Mouse (Mus musculus): ENCODE data around the gene Ubtd1. TPM values are rescaled to one million over a fixed set of nuclear protein-coding genes. Genes with fewer than 3 reads are reported as not detected.

Ubtd1 gene
- polyA plus RNA-seq, 1 experiment from 2014 or later = 14.5 TPM

GRCm38 (mm10) chr19:41989810-41990209 is 8.2 kb downstream of the Ubtd1 start:
- no peak overlapping the region for H3K4me3 ChIP-seq (ENCODE audit: low read length)
- H3K36me3 ChIP-seq (ENCODE audit: control insufficient read depth, insufficient read depth, low read length) = no peaks in the 10 kb centered on the region
- WGBS = 74% methylated on average over 6 of the region's 6 CpGs
- no peak overlapping the region for H3K4me2 ChIP-seq (ENCODE audit: low read depth, low read length)
- H3K27ac ChIP-seq (ENCODE audit: low read length) = no peak overlapping the region
- ATAC-seq (ENCODE audit: low read depth) = no peak
- peaks cover 18% of the 10 kb centered on the region for H3K4me1 ChIP-seq (replicated peaks; ENCODE audit: control insufficient read depth, insufficient read depth, low read length)
- no peaks in the 10 kb centered on the region for H3K9me3 ChIP-seq (ENCODE audit: control insufficient read depth, low read length)
- H3K27me3 ChIP-seq (ENCODE audit: control insufficient read depth, insufficient read depth, low read depth, low read length) = no peaks in the 10 kb centered on the region
- no peak overlapping the region for H3K9ac ChIP-seq (ENCODE audit: low read length)

GRCm38 (mm10) chr19:41991926-41992477 is 10.4 kb downstream of the Ubtd1 start:
- no peak for ATAC-seq (ENCODE audit: low read depth)
- Histone ChIP-seq H3K9ac (ENCODE audit: low read length) (no peak overlapping the region), H3K4me1 (replicated peaks; ENCODE audit: control insufficient read depth, insufficient read depth, low read length) (peaks cover 15% of the 10 kb centered on the region), H3K9me3 (ENCODE audit: control insufficient read depth, low read length) (no peaks in the 10 kb centered on the region), H3K27me3 (ENCODE audit: control insufficient read depth, insufficient read depth, low read depth, low read length) (no peaks in the 10 kb centered on the region), H3K4me2 (ENCODE audit: low read depth, low read length) (no peak overlapping the region), H3K36me3 (ENCODE audit: control insufficient read depth, insufficient read depth, low read length) (no peaks in the 10 kb centered on the region), H3K4me3 (ENCODE audit: low read length) (no peak overlapping the region), H3K27ac (ENCODE audit: low read length) (no peak overlapping the region)
- WGBS = 45% methylated on average over 6 of the region's 6 CpGs

- no peak overlapping the region for H3K4me2 ChIP-seq (ENCODE audit: low read depth, low read length)
- no peak overlapping the region for H3K9ac ChIP-seq (ENCODE audit: low read length)
- H3K36me3 ChIP-seq (ENCODE audit: control insufficient read depth, insufficient read depth, low read length) = no peaks in the 10 kb centered on the region
- H3K4me3 ChIP-seq (ENCODE audit: low read length) = no peak overlapping the region
- H3K9me3 ChIP-seq (ENCODE audit: control insufficient read depth, low read length) = no peaks in the 10 kb centered on the region
- 64% methylated on average over 2 of the region's 2 CpGs for WGBS
- ATAC-seq (ENCODE audit: low read depth) = no peak
- no peaks in the 10 kb centered on the region for H3K27me3 ChIP-seq (ENCODE audit: control insufficient read depth, insufficient read depth, low read depth, low read length)
- peaks cover 15% of the 10 kb centered on the region for H3K4me1 ChIP-seq (replicated peaks; ENCODE audit: control insufficient read depth, insufficient read depth, low read length)
- peak overlapping the region; percentile 44; the same call in 1 of the 2 replicates for H3K27ac ChIP-seq (ENCODE audit: low read length)
Observed at GRCm38 (mm10) chr19:41992971-41993370, 11.4 kb downstream of the Ubtd1 start.

GRCm38 (mm10) chr19:41993484-41993883 is 11.9 kb downstream of the Ubtd1 start:
- Histone ChIP-seq H3K4me1 (replicated peaks; ENCODE audit: control insufficient read depth, insufficient read depth, low read length) (peaks cover 15% of the 10 kb centered on the region), H3K4me3 (ENCODE audit: low read length) (no peak overlapping the region), H3K27ac (ENCODE audit: low read length) (peak overlapping the region; percentile 44; the same call in 1 of the 2 replicates), H3K4me2 (ENCODE audit: low read depth, low read length) (no peak overlapping the region), H3K27me3 (ENCODE audit: control insufficient read depth, insufficient read depth, low read depth, low read length) (no peaks in the 10 kb centered on the region), H3K9me3 (ENCODE audit: control insufficient read depth, low read length) (no peaks in the 10 kb centered on the region), H3K9ac (ENCODE audit: low read length) (no peak overlapping the region), H3K36me3 (ENCODE audit: control insufficient read depth, insufficient read depth, low read length) (no peaks in the 10 kb centered on the region)
- 26% methylated on average over 6 of the region's 6 CpGs for WGBS
- ATAC-seq (ENCODE audit: low read depth) = peak; percentile 82

- no peaks in the 10 kb centered on the region for H3K9me3 ChIP-seq (ENCODE audit: control insufficient read depth, low read length)
- no peak overlapping the region for H3K4me3 ChIP-seq (ENCODE audit: low read length)
- no peaks in the 10 kb centered on the region for H3K36me3 ChIP-seq (ENCODE audit: control insufficient read depth, insufficient read depth, low read length)
- no peak overlapping the region for H3K27ac ChIP-seq (ENCODE audit: low read length)
- no peak overlapping the region for H3K4me2 ChIP-seq (ENCODE audit: low read depth, low read length)
- peaks cover 19% of the 10 kb centered on the region for H3K4me1 ChIP-seq (replicated peaks; ENCODE audit: control insufficient read depth, insufficient read depth, low read length)
- no peaks in the 10 kb centered on the region for H3K27me3 ChIP-seq (ENCODE audit: control insufficient read depth, insufficient read depth, low read depth, low read length)
- WGBS = 82% methylated on average over 7 of the region's 7 CpGs
- ATAC-seq (ENCODE audit: low read depth) = peak; percentile 3; the same call in 1 of the 2 replicates
- no peak overlapping the region for H3K9ac ChIP-seq (ENCODE audit: low read length)
Observed at GRCm38 (mm10) chr19:41994023-41994422, 12.5 kb downstream of the Ubtd1 start.

GRCm38 (mm10) chr19:41995483-41995882 is 13.9 kb downstream of the Ubtd1 start:
- H3K36me3 ChIP-seq (ENCODE audit: control insufficient read depth, insufficient read depth, low read length) = no peaks in the 10 kb centered on the region
- H3K27ac ChIP-seq (ENCODE audit: low read length) = no peak overlapping the region
- no peaks in the 10 kb centered on the region for H3K27me3 ChIP-seq (ENCODE audit: control insufficient read depth, insufficient read depth, low read depth, low read length)
- no peaks in the 10 kb centered on the region for H3K9me3 ChIP-seq (ENCODE audit: control insufficient read depth, low read length)
- ATAC-seq (ENCODE audit: low read depth) = no peak
- no peak overlapping the region for H3K4me2 ChIP-seq (ENCODE audit: low read depth, low read length)
- H3K4me3 ChIP-seq (ENCODE audit: low read length) = no peak overlapping the region
- WGBS = 52% methylated on average over 1 of the region's 1 CpGs
- peaks cover 22% of the 10 kb centered on the region for H3K4me1 ChIP-seq (replicated peaks; ENCODE audit: control insufficient read depth, insufficient read depth, low read length)
- no peak overlapping the region for H3K9ac ChIP-seq (ENCODE audit: low read length)

- ATAC-seq (ENCODE audit: low read depth) = no peak
- Histone ChIP-seq H3K27me3 (ENCODE audit: control insufficient read depth, insufficient read depth, low read depth, low read length) (no peaks in the 10 kb centered on the region), H3K4me3 (ENCODE audit: low read length) (no peak overlapping the region), H3K4me2 (ENCODE audit: low read depth, low read length) (no peak overlapping the region), H3K27ac (ENCODE audit: low read length) (no peak overlapping the region), H3K9me3 (ENCODE audit: control insufficient read depth, low read length) (no peaks in the 10 kb centered on the region), H3K36me3 (ENCODE audit: control insufficient read depth, insufficient read depth, low read length) (no peaks in the 10 kb centered on the region), H3K9ac (ENCODE audit: low read length) (no peak overlapping the region), H3K4me1 (replicated peaks; ENCODE audit: control insufficient read depth, insufficient read depth, low read length) (peaks cover 32% of the 10 kb centered on the region)
- WGBS = 73% methylated on average over 10 of the region's 10 CpGs
Observed at GRCm38 (mm10) chr19:41997090-41997489, 15.5 kb downstream of the Ubtd1 start.

- 77% methylated on average over 9 of the region's 9 CpGs for WGBS
- H3K27ac ChIP-seq (ENCODE audit: low read length) = no peak overlapping the region
- H3K4me2 ChIP-seq (ENCODE audit: low read depth, low read length) = no peak overlapping the region
- H3K4me3 ChIP-seq (ENCODE audit: low read length) = no peak overlapping the region
- no peaks in the 10 kb centered on the region for H3K27me3 ChIP-seq (ENCODE audit: control insufficient read depth, insufficient read depth, low read depth, low read length)
- no peak for ATAC-seq (ENCODE audit: low read depth)
- H3K9me3 ChIP-seq (ENCODE audit: control insufficient read depth, low read length) = no peaks in the 10 kb centered on the region
- H3K36me3 ChIP-seq (ENCODE audit: control insufficient read depth, insufficient read depth, low read length) = no peaks in the 10 kb centered on the region
- peaks cover 18% of the 10 kb centered on the region for H3K4me1 ChIP-seq (replicated peaks; ENCODE audit: control insufficient read depth, insufficient read depth, low read length)
- H3K9ac ChIP-seq (ENCODE audit: low read length) = no peak overlapping the region
Observed at GRCm38 (mm10) chr19:41998770-41999548, 17.4 kb downstream of the Ubtd1 start.

GRCm38 (mm10) chr19:41999688-42000283 is 18.2 kb downstream of the Ubtd1 start:
- Histone ChIP-seq H3K4me2 (ENCODE audit: low read depth, low read length) (no peak overlapping the region), H3K4me1 (replicated peaks; ENCODE audit: control insufficient read depth, insufficient read depth, low read length) (peaks cover 21% of the 10 kb centered on the region), H3K36me3 (ENCODE audit: control insufficient read depth, insufficient read depth, low read length) (no peaks in the 10 kb centered on the region), H3K4me3 (ENCODE audit: low read length) (no peak overlapping the region), H3K9ac (ENCODE audit: low read length) (no peak overlapping the region), H3K9me3 (ENCODE audit: control insufficient read depth, low read length) (no peaks in the 10 kb centered on the region), H3K27ac (ENCODE audit: low read length) (peak overlapping the region; percentile 70; the same call in 1 of the 2 replicates), H3K27me3 (ENCODE audit: control insufficient read depth, insufficient read depth, low read depth, low read length) (no peaks in the 10 kb centered on the region)
- ATAC-seq (ENCODE audit: low read depth) = 0 out of 2 replicates have a peak, but pooled peaks have one; percentile 31
- WGBS = 75% methylated on average over 4 of the region's 4 CpGs
